ENCODE assay signal across 22 mouse cellular contexts in genomic region chr1:158920451-158920850, GRCm38 (mm10). TPM values are rescaled to one million over a fixed set of nuclear protein-coding genes. Genes with fewer than 3 reads are reported as not detected.
A peak's percentile ranks its signal among the peaks of the same experiment; 100 is the strongest.
DNase-seq lines count a peak whose midpoint lies in the region; ATAC-seq and TF ChIP-seq lines count a peak whose summit lies in the region.
"Had no signal": no experiment of that assay in that cellular context is flagged by ENCODE, and none has a peak within 500 bp of the region (broad histone marks: within the 10 kb centered on the region; RNA-seq: fewer than 3 reads in every experiment).

No protein-coding gene starts in this region.

- 47% methylated on average over 5 of the region's 5 CpGs for WGBS in heart, embryonic 11.5 days (ENCODE audit: insufficient replicate concordance)
- WGBS in heart, postnatal 0 days, result 53% methylated on average over 5 of the region's 5 CpGs
- 47% methylated on average over 5 of the region's 5 CpGs for WGBS in lung, postnatal 0 days
- 81% methylated on average over 5 of the region's 5 CpGs for WGBS in midbrain, postnatal 0 days

- no peak for TF ChIP-seq CTCF in heart, postnatal 0 days (IDR thresholded peaks at IDR 0.05; ENCODE audit: low read depth)
- TF ChIP-seq CTCF in lung, postnatal 0 days (IDR thresholded peaks at IDR 0.05), result no peak
- no peak for TF ChIP-seq CTCF in midbrain, postnatal 0 days (IDR thresholded peaks at IDR 0.05)

- H3K4me1 ChIP-seq in heart, embryonic 11.5 days (ENCODE audit: control insufficient read depth, insufficient read depth, low read length), result no peaks in the 10 kb centered on the region
- H3K4me1 ChIP-seq in heart, postnatal 0 days (ENCODE audit: control insufficient read depth, insufficient read depth), result no peaks in the 10 kb centered on the region
- H3K4me1 ChIP-seq in lung, postnatal 0 days (ENCODE audit: insufficient read depth, low read depth, low read length), result no peaks in the 10 kb centered on the region
- H3K4me1 ChIP-seq in midbrain, postnatal 0 days (ENCODE audit: insufficient read depth, low read length), result no peaks in the 10 kb centered on the region
- H3K4me1 ChIP-seq: forebrain, embryonic 12.5 days; hindbrain, embryonic 10.5 days; intestine, embryonic 15.5 days had no signal

- H3K36me3 ChIP-seq in heart, embryonic 11.5 days (ENCODE audit: control insufficient read depth, insufficient read depth, low read length), result no peaks in the 10 kb centered on the region
- H3K36me3 ChIP-seq in heart, postnatal 0 days (replicated peaks; ENCODE audit: control insufficient read depth, insufficient read depth, low read length), result no peaks in the 10 kb centered on the region
- H3K36me3 ChIP-seq in lung, postnatal 0 days (ENCODE audit: insufficient read depth, low read length), result no peaks in the 10 kb centered on the region
- no peaks in the 10 kb centered on the region for H3K36me3 ChIP-seq in midbrain, postnatal 0 days (ENCODE audit: insufficient read depth, low read length)
- H3K36me3 ChIP-seq: embryonic facial prominence, embryonic 13.5 days; forebrain, embryonic 12.5 days; hindbrain, embryonic 10.5 days; intestine, embryonic 15.5 days had no signal

- no peak for ATAC-seq in heart, embryonic 11.5 days (replicated peaks; ENCODE audit: insufficient number of reproducible peaks, low FRiP score, low TSS enrichment)
- ATAC-seq in heart, postnatal 0 days (ENCODE audit: insufficient read depth, low read depth), result peak; percentile 47; the same call in 1 of the 2 replicates
- peak; percentile 66 for ATAC-seq in lung, postnatal 0 days
- ATAC-seq in midbrain, postnatal 0 days (ENCODE audit: low FRiP score), result no peak
- ATAC-seq: activated CD4-positive, CD25-positive, alpha-beta regulatory T cell, adult 4 months; forebrain, embryonic 16.5 days; intestine, embryonic 15.5 days; Patski had no signal

- intact Hi-C loops in heart, postnatal 25 days (cut with DNase I), result no loop called here

- no peak overlapping the region for H3K4me2 ChIP-seq in heart, embryonic 11.5 days
- H3K4me2 ChIP-seq in heart, postnatal 0 days (ENCODE audit: low read depth, low read length), result no peak overlapping the region
- H3K4me2 ChIP-seq in lung, postnatal 0 days (replicated peaks; ENCODE audit: low read depth, low read length), result no peak overlapping the region
- no peak overlapping the region for H3K4me2 ChIP-seq in midbrain, postnatal 0 days (ENCODE audit: low read depth, low read length, poor library complexity, severe bottlenecking)
- H3K4me2 ChIP-seq: embryonic facial prominence, embryonic 13.5 days; forebrain, embryonic 12.5 days; hindbrain, embryonic 14.5 days; intestine, embryonic 15.5 days had no signal

- H3K4me3 ChIP-seq in heart, embryonic 11.5 days (ENCODE audit: low read depth, low read length), result no peak overlapping the region
- no peak overlapping the region for H3K4me3 ChIP-seq in heart, postnatal 0 days (ENCODE audit: low read depth, low read length)
- no peak overlapping the region for H3K4me3 ChIP-seq in lung, postnatal 0 days (ENCODE audit: low read depth, low read length)
- H3K4me3 ChIP-seq in midbrain, postnatal 0 days (ENCODE audit: low read depth, low read length), result no peak overlapping the region
- H3K4me3 ChIP-seq: embryonic facial prominence, embryonic 13.5 days; forebrain, embryonic 12.5 days; hindbrain, embryonic 10.5 days; intestine, embryonic 15.5 days had no signal

- peak; percentile 64; the same call in 1 of the 2 replicates for TF ChIP-seq EP300 in heart, postnatal 0 days (IDR thresholded peaks at IDR 0.05; ENCODE audit: low read depth)
- TF ChIP-seq EP300 in lung, postnatal 0 days (IDR thresholded peaks at IDR 0.05), result peak; percentile 88

- H3K27me3 ChIP-seq in heart, embryonic 11.5 days (ENCODE audit: control insufficient read depth, insufficient read depth, low read length), result no peaks in the 10 kb centered on the region
- H3K27me3 ChIP-seq in heart, postnatal 0 days (ENCODE audit: control insufficient read depth, insufficient read depth, low read length), result no peaks in the 10 kb centered on the region
- no peaks in the 10 kb centered on the region for H3K27me3 ChIP-seq in lung, postnatal 0 days (replicated peaks; ENCODE audit: insufficient read depth, low read length)
- no peaks in the 10 kb centered on the region for H3K27me3 ChIP-seq in midbrain, postnatal 0 days (ENCODE audit: insufficient read depth, low read length)
- H3K27me3 ChIP-seq: CH12.LX; embryonic facial prominence, embryonic 13.5 days; forebrain, embryonic 12.5 days; intestine, embryonic 15.5 days; Patski had no signal

- DNase-seq in heart, adult 18-20 months, result peak; percentile 5 to 41
- no peak for DNase-seq in heart, postnatal 0 days (ENCODE audit: low spot score)
- DNase-seq in heart, postnatal 25 days (ENCODE audit: low spot score), result no peak
- peak; percentile 31 for DNase-seq in lung, postnatal 0 days (ENCODE audit: low spot score)
- DNase-seq in lung, postnatal 36 days, result no peak
- no peak for DNase-seq in midbrain, postnatal 0 days (ENCODE audit: low spot score)
- DNase-seq: adrenal gland, postnatal 14 days; cerebellum, adult 18-20 months; cerebellum, adult 9-11 months; cerebellum, postnatal 36 days; gastrocnemius, postnatal 14 days had no signal

- no peak overlapping the region for H3K27ac ChIP-seq in heart, embryonic 11.5 days (ENCODE audit: low read depth, low read length)
- peak overlapping the region; percentile 53 for H3K27ac ChIP-seq in heart, postnatal 0 days (ENCODE audit: low read depth)
- H3K27ac ChIP-seq in lung, postnatal 0 days (ENCODE audit: low read length), result no peak overlapping the region
- no peak overlapping the region for H3K27ac ChIP-seq in midbrain, postnatal 0 days (ENCODE audit: low read depth, low read length)
- H3K27ac ChIP-seq: embryonic facial prominence, embryonic 13.5 days; forebrain, embryonic 12.5 days; hindbrain, embryonic 10.5 days; hindbrain, embryonic 14.5 days; intestine, embryonic 15.5 days had no signal

- H3K9ac ChIP-seq in heart, embryonic 11.5 days (ENCODE audit: low read depth, low read length), result no peak overlapping the region
- H3K9ac ChIP-seq in heart, postnatal 0 days (replicated peaks; ENCODE audit: low read depth, low read length), result no peak overlapping the region
- H3K9ac ChIP-seq in lung, postnatal 0 days (replicated peaks; ENCODE audit: low read depth), result no peak overlapping the region
- H3K9ac ChIP-seq in midbrain, postnatal 0 days (replicated peaks; ENCODE audit: low read length, poor library complexity, severe bottlenecking), result no peak overlapping the region
- H3K9ac ChIP-seq: embryonic facial prominence, embryonic 13.5 days; forebrain, embryonic 12.5 days; hindbrain, embryonic 14.5 days; intestine, embryonic 15.5 days had no signal

- H3K9me3 ChIP-seq in heart, embryonic 11.5 days (replicated peaks; ENCODE audit: control insufficient read depth, low read length), result no peaks in the 10 kb centered on the region
- H3K9me3 ChIP-seq in heart, postnatal 0 days (replicated peaks; ENCODE audit: control insufficient read depth, low read length), result no peaks in the 10 kb centered on the region
- H3K9me3 ChIP-seq in lung, postnatal 0 days (ENCODE audit: low read length), result no peaks in the 10 kb centered on the region
- no peaks in the 10 kb centered on the region for H3K9me3 ChIP-seq in midbrain, postnatal 0 days (ENCODE audit: low read length)
- H3K9me3 ChIP-seq: embryonic facial prominence, embryonic 13.5 days; forebrain, embryonic 12.5 days; hindbrain, embryonic 10.5 days; intestine, embryonic 15.5 days had no signal

RNA-seq across cellular contexts. Expression of gene Pappa2, which starts 59.8 kb away (rescaled TPM):
- under 1 TPM; 0.20 to 0.21 TPM for total RNA-seq in heart, adult 18-20 months (2021)
- polyA plus RNA-seq in heart, embryonic 11.5 days (2014; fragmentation: Nextera tagmentation; extraction: Ambion mirVana), result 0.14 TPM in 2 replicates
- 0.08 and 1.5 TPM in 2 replicates for total RNA-seq in heart, postnatal 0 days (2014; rRNA removed; ENCODE audit: low replicate concordance)
- polyA plus RNA-seq in heart, postnatal 0 days (2015; fragmentation: Nextera tagmentation; extraction: Ambion mirVana), result 0.10 and 0.16 TPM in 2 replicates
- under 1 TPM; 0.36 to 0.39 TPM for total RNA-seq in heart, postnatal 25 days (2021)
- 0.57 and 0.81 TPM in 2 replicates for polyA plus RNA-seq in lung, postnatal 0 days (2015; fragmentation: Nextera tagmentation; extraction: Ambion mirVana)
- 2.3 and 4.0 TPM in 2 replicates for total RNA-seq in midbrain, postnatal 0 days (2014; rRNA removed)
- polyA plus RNA-seq in midbrain, postnatal 0 days (2015; fragmentation: Nextera tagmentation; extraction: Ambion mirVana), result 0.09 and 0.20 TPM in 2 replicates
- total RNA-seq: granulocyte monocyte progenitor cell, adult 5-6 weeks had no signal

Comparison
In these comparisons a context has a peak if more than half of its experiments do, and no peak if none do; other contexts are left out.
1. DNase-seq: peak in heart, adult 18-20 months (2 of 2) and lung, postnatal 0 days (single experiment); none in heart, postnatal 0 days (single experiment), heart, postnatal 25 days (single experiment), lung, postnatal 36 days (single experiment) and midbrain, postnatal 0 days (single experiment).
2. ATAC-seq: peak in heart, postnatal 0 days (single experiment) and lung, postnatal 0 days (single experiment); none in heart, embryonic 11.5 days (single experiment) and midbrain, postnatal 0 days (single experiment).